Mouse (Mus musculus) lung, embryonic 16.5 days (tissue): ENCODE measurements around the gene Trappc10. TPM values are rescaled to one million over a fixed set of nuclear protein-coding genes. Genes with fewer than 3 reads are reported as not detected.

Experiments used
- ATAC-seq: fragments of 200-750 bp; cut with Nextera tagmentation; 2 replicates; pipeline ENCODE4 v1.8.0; 2017; ENCODE audit warnings: low read depth, mild to moderate bottlenecking, moderate library complexity
- H3K27ac ChIP-seq: fragments of 300-500 bp; sonication (generic); 2 replicates; pipeline ENCODE4 v1.5.1; 2014; ENCODE audit warnings: mild to moderate bottlenecking, control low read depth, low read length
- H3K27me3 ChIP-seq: fragments of 300-500 bp; sonication (generic); 2 replicates; pipeline ENCODE4 v1.6.1; 2014; ENCODE audit warnings: low read depth, low read length, mixed read lengths; ENCODE audit not compliant: control insufficient read depth, insufficient read depth
- H3K36me3 ChIP-seq: fragments of 300-500 bp; sonication (generic); 2 replicates; pipeline ENCODE4 v1.6.1; 2014; ENCODE audit warnings: low read length; ENCODE audit not compliant: control insufficient read depth, insufficient read depth
- H3K4me1 ChIP-seq: fragments of 300-500 bp; sonication (generic); replicated peaks from 2 replicates; pipeline ENCODE4 v1.6.1; 2014; ENCODE audit warnings: low read length, mixed read lengths; ENCODE audit not compliant: control insufficient read depth, insufficient read depth
- H3K4me2 ChIP-seq: fragments of 300-500 bp; sonication (generic); 2 replicates; pipeline ENCODE4 v1.6.1; 2014; ENCODE audit warnings: low read depth, low read length, control low read depth
- H3K4me3 ChIP-seq: fragments of 300-500 bp; sonication (generic); 2 replicates; pipeline ENCODE4 v1.5.1; 2014; ENCODE audit warnings: mild to moderate bottlenecking, low read length, control low read depth
- H3K9ac ChIP-seq: fragments of 300-500 bp; sonication (generic); 2 replicates; pipeline ENCODE4 v1.6.1; 2014; ENCODE audit warnings: low read length, control low read depth
- H3K9me3 ChIP-seq: fragments of 300-500 bp; sonication (generic); 2 replicates; pipeline ENCODE4 v1.6.1; 2016; ENCODE audit warnings: low read length; ENCODE audit not compliant: control insufficient read depth
- WGBS: fragments of 180-500 bp; shearing (Covaris S2); extraction: QIAGEN DNeasy Blood & Tissue Kit; methylation state at CpG from one replicate; pipeline ENCODE4 v1.1.7; 2014; 5-methylcytosine and 5-hydroxymethylcytosine counted together
- polyA plus RNA-seq: library from polyadenylated mRNA; unstranded; fragments of >200 nt; fragmentation: Nextera tagmentation; extraction: Ambion mirVana; gene quantifications from 2 replicates; pipeline ENCODE4 v1.2.1, GENCODE M21; 2015

Trappc10 gene
- polyA plus RNA-seq, 1 experiment from 2014 or later, result 7.9 TPM

GRCm38 (mm10) chr10:78171057-78171456 lies 73.4 kb downstream of the Trappc10 start:
- no peaks in the 10 kb centered on the region for H3K9me3 ChIP-seq
- no peaks in the 10 kb centered on the region for H3K27me3 ChIP-seq
- H3K4me3 ChIP-seq, result no peak overlapping the region
- no peak overlapping the region for H3K4me2 ChIP-seq
- H3K9ac ChIP-seq, result no peak overlapping the region
- 90% methylated on average over 7 of the region's 7 CpGs for WGBS
- H3K27ac ChIP-seq, result no peak overlapping the region
- no peak for ATAC-seq
- peaks cover 13% of the 10 kb centered on the region for H3K4me1 ChIP-seq
- peaks cover 27% of the 10 kb centered on the region for H3K36me3 ChIP-seq

DNA sequence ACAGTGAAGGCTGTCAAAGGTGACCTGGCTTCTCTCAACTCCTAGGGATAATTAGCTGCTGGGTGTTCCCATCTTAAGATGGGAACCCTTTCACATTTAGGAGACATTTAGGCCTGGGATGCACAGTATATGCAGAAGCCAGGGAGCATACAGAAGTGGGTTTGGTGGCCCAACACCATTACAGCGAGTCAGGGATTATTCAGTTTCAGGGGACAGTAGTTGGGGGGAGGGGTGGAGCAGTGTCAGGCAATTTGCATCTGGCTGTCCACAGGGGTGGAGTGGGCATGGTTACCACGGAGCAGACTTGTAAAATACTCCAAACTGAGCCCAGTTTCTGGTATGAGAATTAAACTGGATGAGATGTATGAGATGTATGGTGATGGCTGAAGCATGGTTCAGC lies 74.0 kb downstream of the Trappc10 start:
- H3K4me1 ChIP-seq, result peaks cover 13% of the 10 kb centered on the region
- H3K4me2 ChIP-seq, result peak overlapping the region; percentile 94; the same call in 1 of the 2 replicates
- ATAC-seq, result no peak
- H3K27me3 ChIP-seq, result no peaks in the 10 kb centered on the region
- WGBS, result 55% methylated on average over 2 of the region's 2 CpGs
- H3K36me3 ChIP-seq, result peaks cover 28% of the 10 kb centered on the region
- H3K9me3 ChIP-seq, result no peaks in the 10 kb centered on the region
- H3K4me3 ChIP-seq, result peak overlapping the region; percentile 89; the same call in 1 of the 2 replicates
- peak overlapping the region; percentile 66 for H3K27ac ChIP-seq
- H3K9ac ChIP-seq, result peak overlapping the region; percentile 60; the same call in 1 of the 2 replicates

- Histone ChIP-seq H3K27ac (peak within 1 kb of the TSS; percentile 66), H3K4me3 (peak within 1 kb of the TSS; percentile 89), H3K4me2 (peak within 1 kb of the TSS; percentile 94), H3K9me3 (no peaks in the 10 kb centered on the region), H3K27me3 (no peaks in the 10 kb centered on the region), H3K36me3 (peaks cover 26% of the 10 kb centered on the region), H3K4me1 (peaks cover 13% of the 10 kb centered on the region), H3K9ac (peak within 1 kb of the TSS; percentile 95)
- peak; percentile 99 for ATAC-seq
- WGBS, result 2% methylated on average over 50 of the region's 50 CpGs
Observed at GRCm38 (mm10) chr10:78169281-78170042, 75.0 kb downstream of the Trappc10 start, which contains the start of gene D10Jhu81e. D10Jhu81e (minus strand) TSS chr10:78169782.

DNA sequence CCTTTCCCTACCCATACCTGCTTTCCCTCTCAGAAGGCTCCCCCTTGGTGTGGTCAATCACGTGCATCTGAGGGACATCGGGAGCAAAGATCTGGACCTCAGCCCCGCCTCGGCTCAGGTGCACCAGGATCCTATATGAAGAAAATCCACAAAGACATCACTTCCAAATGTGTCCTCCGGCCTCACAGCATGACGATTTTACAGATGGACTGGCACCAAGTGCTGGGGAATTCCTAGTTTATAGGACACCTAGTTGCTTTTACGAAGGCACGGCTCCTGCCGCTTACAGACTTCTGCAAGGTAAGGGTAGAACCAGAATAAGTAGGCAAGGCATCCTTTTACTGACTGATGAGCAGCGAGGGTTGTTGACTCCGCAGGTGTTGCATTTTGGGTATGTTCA lies 75.6 kb downstream of the Trappc10 start:
- Histone ChIP-seq H3K4me1 (peaks cover 13% of the 10 kb centered on the region), H3K4me2 (peak overlapping the region; percentile 94), H3K4me3 (peak overlapping the region; percentile 89), H3K9ac (peak overlapping the region; percentile 95), H3K27me3 (no peaks in the 10 kb centered on the region), H3K27ac (no peak overlapping the region; the same call in 1 of the 2 replicates), H3K9me3 (no peaks in the 10 kb centered on the region), H3K36me3 (peaks cover 28% of the 10 kb centered on the region)
- no peak for ATAC-seq
- 80% methylated on average over 11 of the region's 11 CpGs for WGBS

DNA sequence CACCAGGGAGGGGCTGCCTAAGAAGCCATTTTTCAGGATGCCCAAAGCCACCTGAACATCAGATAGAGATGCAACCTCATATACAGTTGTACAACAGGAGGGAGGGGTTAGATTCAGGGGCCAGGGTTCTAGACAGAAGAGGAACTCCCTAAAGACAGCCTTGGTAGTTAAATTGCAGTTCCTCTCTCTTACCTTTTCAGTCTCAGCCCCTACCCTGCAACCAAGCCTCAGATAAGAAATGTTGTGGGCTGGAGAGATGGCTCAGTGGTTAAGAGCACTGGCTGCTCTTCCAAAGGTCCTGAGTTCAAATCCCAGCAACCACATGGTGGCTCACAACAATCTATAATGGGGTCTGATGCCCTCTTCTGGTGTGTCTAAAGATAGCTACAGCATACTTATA lies 76.7 kb downstream of the Trappc10 start:
- no peaks in the 10 kb centered on the region for H3K9me3 ChIP-seq
- H3K9ac ChIP-seq, result no peak overlapping the region
- H3K27me3 ChIP-seq, result no peaks in the 10 kb centered on the region
- no peak for ATAC-seq
- no peak overlapping the region for H3K4me3 ChIP-seq
- H3K36me3 ChIP-seq, result peaks cover 36% of the 10 kb centered on the region
- H3K4me2 ChIP-seq, result no peak overlapping the region
- no peak overlapping the region for H3K27ac ChIP-seq
- H3K4me1 ChIP-seq, result peaks cover 13% of the 10 kb centered on the region

- no peak overlapping the region for H3K4me3 ChIP-seq
- H3K36me3 ChIP-seq, result peaks cover 40% of the 10 kb centered on the region
Observed at GRCm38 (mm10) chr10:78167333-78167732, 77.1 kb downstream of the Trappc10 start.

GRCm38 (mm10) chr10:78165256-78166005 lies 79.0 kb downstream of the Trappc10 start:
- no peak for ATAC-seq
- Histone ChIP-seq H3K9ac (no peak overlapping the region), H3K27me3 (no peaks in the 10 kb centered on the region), H3K4me1 (peaks cover 13% of the 10 kb centered on the region), H3K4me3 (no peak overlapping the region), H3K36me3 (peaks cover 38% of the 10 kb centered on the region), H3K27ac (no peak overlapping the region), H3K9me3 (no peaks in the 10 kb centered on the region), H3K4me2 (no peak overlapping the region)
- WGBS, result 92% methylated on average over 21 of the region's 21 CpGs

More at GRCm38 (mm10) chr10:78167333-78167732, 77.1 kb downstream of the Trappc10 start:
- Histone ChIP-seq H3K27me3 (no peaks in the 10 kb centered on the region), H3K9ac (no peak overlapping the region), H3K9me3 (no peaks in the 10 kb centered on the region), H3K27ac (no peak overlapping the region), H3K4me1 (peaks cover 13% of the 10 kb centered on the region), H3K4me2 (no peak overlapping the region)
- WGBS, result 92% methylated on average over 7 of the region's 7 CpGs
- no peak for ATAC-seq

DNA sequence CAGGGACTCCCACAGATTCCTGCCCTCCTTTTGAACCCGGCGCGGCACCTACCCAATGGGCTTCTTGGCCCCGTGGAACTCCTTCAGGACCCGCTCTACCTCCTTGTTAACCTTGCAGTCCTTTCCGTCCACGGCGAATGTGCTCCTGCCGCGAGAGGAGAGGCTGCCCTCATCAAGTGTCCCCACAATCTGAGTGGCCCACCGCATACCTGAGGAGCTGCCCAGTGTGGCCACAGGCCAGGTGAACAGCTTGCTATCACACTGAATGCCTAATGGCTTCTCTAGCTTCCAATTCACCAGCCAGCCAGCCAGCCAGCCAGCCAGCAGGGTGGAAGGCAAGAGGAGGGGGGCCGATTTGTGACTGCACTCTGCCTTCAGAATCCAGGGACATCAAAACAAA lies 79.7 kb downstream of the Trappc10 start:
- H3K27me3 ChIP-seq, result no peaks in the 10 kb centered on the region
- no peaks in the 10 kb centered on the region for H3K9me3 ChIP-seq
- H3K27ac ChIP-seq, result no peak overlapping the region
- peaks cover 10% of the 10 kb centered on the region for H3K4me1 ChIP-seq
- no peak for ATAC-seq
- H3K36me3 ChIP-seq, result peaks cover 38% of the 10 kb centered on the region
- WGBS, result 93% methylated on average over 12 of the region's 12 CpGs
- H3K9ac ChIP-seq, result no peak overlapping the region
- no peak overlapping the region for H3K4me3 ChIP-seq
- no peak overlapping the region for H3K4me2 ChIP-seq

- Histone ChIP-seq H3K4me1 (peaks cover 14% of the 10 kb centered on the region), H3K36me3 (peaks cover 38% of the 10 kb centered on the region), H3K9ac (no peak overlapping the region), H3K4me2 (no peak overlapping the region), H3K4me3 (no peak overlapping the region), H3K27ac (no peak overlapping the region), H3K9me3 (no peaks in the 10 kb centered on the region), H3K27me3 (no peaks in the 10 kb centered on the region)
- ATAC-seq, result no peak
- 30% methylated on average over 4 of the region's 4 CpGs for WGBS
Observed at GRCm38 (mm10) chr10:78163923-78164322, 80.5 kb downstream of the Trappc10 start.
